In genomic region chr9:13300891-13301782, GRCm38 (mm10) we compare ENCODE assay signal across 8 mouse cellular contexts. TPM values are rescaled to one million over a fixed set of nuclear protein-coding genes. Genes with fewer than 3 reads are reported as not detected.
DNase-seq lines count a peak whose midpoint lies in the region; ATAC-seq and TF ChIP-seq lines count a peak whose summit lies in the region.

No protein-coding gene starts in this region.

- no peaks in the 10 kb centered on the region for H3K36me3 ChIP-seq in intestine, embryonic 14.5 days (ENCODE audit: control insufficient read depth, insufficient read depth, low read length)
- no peaks in the 10 kb centered on the region for H3K36me3 ChIP-seq in intestine, postnatal 0 days (ENCODE audit: control insufficient read depth, insufficient read depth)
- no peaks in the 10 kb centered on the region for H3K36me3 ChIP-seq in hindbrain, embryonic 12.5 days

- DNase-seq in intestine, embryonic 14.5 days (ENCODE audit: low spot score): no peak
- DNase-seq in naive thymus-derived CD4-positive, alpha-beta T cell, adult 2 months (ENCODE audit: low read depth): peak; percentile 57
- no peak for DNase-seq in cerebellum, postnatal 4 days (ENCODE audit: low spot score in 2 of 2)
- no peak for DNase-seq in ovary, adult 18-20 months (ENCODE audit: low spot score)
- DNase-seq in urinary bladder, adult 18-20 months (ENCODE audit: low spot score in 2 of 2): no peak

- H3K9ac ChIP-seq in intestine, embryonic 14.5 days (ENCODE audit: low read length): no peak overlapping the region
- no peak overlapping the region for H3K9ac ChIP-seq in intestine, postnatal 0 days (ENCODE audit: low read depth, low read length)
- H3K9ac ChIP-seq in hindbrain, embryonic 12.5 days: 0 out of 2 replicates have a peak overlapping the region, but pooled peaks have one; percentile 43

- WGBS in intestine, embryonic 14.5 days: 68% methylated on average over 9 of the region's 9 CpGs
- WGBS in intestine, postnatal 0 days: 83% methylated on average over 9 of the region's 9 CpGs
- WGBS in hindbrain, embryonic 12.5 days: 62% methylated on average over 9 of the region's 9 CpGs

- ATAC-seq in intestine, embryonic 14.5 days (replicated peaks; ENCODE audit: low FRiP score, low TSS enrichment, low read depth): no peak
- ATAC-seq in intestine, postnatal 0 days: no peak
- peak; percentile 50 for ATAC-seq in activated CD4-positive, CD25-positive, alpha-beta regulatory T cell, adult 4 months
- ATAC-seq in hindbrain, embryonic 12.5 days (ENCODE audit: low FRiP score): no peak

- peaks cover 29% of the 10 kb centered on the region for H3K4me1 ChIP-seq in intestine, embryonic 14.5 days (replicated peaks; ENCODE audit: control insufficient read depth, insufficient read depth, low read length)
- peaks cover 4% of the 10 kb centered on the region; the same call in 1 of the 2 replicates for H3K4me1 ChIP-seq in intestine, postnatal 0 days (replicated peaks; ENCODE audit: control insufficient read depth, insufficient read depth, low read length)
- peaks cover 69% of the 10 kb centered on the region for H3K4me1 ChIP-seq in hindbrain, embryonic 12.5 days

- TF ChIP-seq CTCF in intestine, postnatal 0 days (IDR thresholded peaks at IDR 0.05; ENCODE audit: low read depth): no peak

- H3K4me2 ChIP-seq in intestine, embryonic 14.5 days (ENCODE audit: low read length): peak overlapping the region; percentile 21; the same call in 1 of the 2 replicates
- H3K4me2 ChIP-seq in intestine, postnatal 0 days (replicated peaks; ENCODE audit: low read depth): no peak overlapping the region
- H3K4me2 ChIP-seq in hindbrain, embryonic 12.5 days (replicated peaks): peak overlapping the region; percentile 98

- no peak overlapping the region for H3K27ac ChIP-seq in intestine, embryonic 14.5 days (ENCODE audit: low read depth)
- no peak overlapping the region for H3K27ac ChIP-seq in intestine, postnatal 0 days (ENCODE audit: low read depth, low read length)
- H3K27ac ChIP-seq in hindbrain, embryonic 12.5 days: peak overlapping the region; percentile 52; the same call in 1 of the 2 replicates

- no peak overlapping the region for H3K4me3 ChIP-seq in intestine, embryonic 14.5 days (ENCODE audit: low read depth, low read length)
- no peak overlapping the region for H3K4me3 ChIP-seq in intestine, postnatal 0 days (ENCODE audit: low read depth, low read length)
- H3K4me3 ChIP-seq in hindbrain, embryonic 12.5 days: peak overlapping the region; percentile 57

- H3K9me3 ChIP-seq in intestine, embryonic 14.5 days (ENCODE audit: control insufficient read depth, low read length): no peaks in the 10 kb centered on the region
- H3K9me3 ChIP-seq in intestine, postnatal 0 days (ENCODE audit: control insufficient read depth): no peaks in the 10 kb centered on the region
- H3K9me3 ChIP-seq in hindbrain, embryonic 12.5 days (replicated peaks): no peaks in the 10 kb centered on the region

- no peaks in the 10 kb centered on the region for H3K27me3 ChIP-seq in intestine, embryonic 14.5 days (replicated peaks; ENCODE audit: control insufficient read depth, insufficient read depth, low read length)
- H3K27me3 ChIP-seq in intestine, postnatal 0 days (replicated peaks; ENCODE audit: control insufficient read depth, insufficient read depth, low read length): no peaks in the 10 kb centered on the region
- no peaks in the 10 kb centered on the region; the same call in 1 of the 2 replicates for H3K27me3 ChIP-seq in hindbrain, embryonic 12.5 days

RNA-seq across cellular contexts. Expression of gene Maml2, which starts 3.4 kb away (rescaled TPM):
- 6.3 and 6.5 TPM in 2 replicates for polyA plus RNA-seq in intestine, embryonic 14.5 days (2014; fragmentation: Nextera tagmentation; extraction: Ambion mirVana)
- 3.1 and 3.4 TPM in 2 replicates for polyA plus RNA-seq in intestine, postnatal 0 days (2015; fragmentation: Nextera tagmentation; extraction: Ambion mirVana)
- polyA plus RNA-seq in activated CD4-positive, CD25-positive, alpha-beta regulatory T cell, adult 4 months (2017; shearing (Covaris generic)): 10 to 100 TPM; 32.0 to 36.8 TPM
- 13.6 and 14.1 TPM in 2 replicates for polyA plus RNA-seq in hindbrain, embryonic 12.5 days (2016; fragmentation: Nextera tagmentation; extraction: Ambion mirVana)

RNA-seq across cellular contexts. Expression of gene Ccdc82, which starts 54.4 kb away (rescaled TPM):
- 10.2 and 11.2 TPM in 2 replicates for polyA plus RNA-seq in intestine, embryonic 14.5 days (2014; fragmentation: Nextera tagmentation; extraction: Ambion mirVana)
- polyA plus RNA-seq in intestine, postnatal 0 days (2015; fragmentation: Nextera tagmentation; extraction: Ambion mirVana): 5.2 and 5.8 TPM in 2 replicates
- 10 to 100 TPM; 37.6 to 38.1 TPM for polyA plus RNA-seq in activated CD4-positive, CD25-positive, alpha-beta regulatory T cell, adult 4 months (2017; shearing (Covaris generic))
- polyA plus RNA-seq in hindbrain, embryonic 12.5 days (2016; fragmentation: Nextera tagmentation; extraction: Ambion mirVana): 13.6 and 14.9 TPM in 2 replicates

RNA-seq across cellular contexts. Expression of gene Jrkl, which starts 55.5 kb away (rescaled TPM):
- 5.9 and 6.2 TPM in 2 replicates for polyA plus RNA-seq in intestine, embryonic 14.5 days (2014; fragmentation: Nextera tagmentation; extraction: Ambion mirVana)
- polyA plus RNA-seq in intestine, postnatal 0 days (2015; fragmentation: Nextera tagmentation; extraction: Ambion mirVana): 6.9 and 7.0 TPM in 2 replicates
- 1 to 10 TPM; 3.5 to 4.0 TPM for polyA plus RNA-seq in activated CD4-positive, CD25-positive, alpha-beta regulatory T cell, adult 4 months (2017; shearing (Covaris generic))
- 13.9 and 15.5 TPM in 2 replicates for polyA plus RNA-seq in hindbrain, embryonic 12.5 days (2016; fragmentation: Nextera tagmentation; extraction: Ambion mirVana)
